Mouse (Mus musculus) embryo, embryonic 11.5 days (tissue): Measurements from ENCODE around the gene Pcdh9.

Experiments used
- DNase-seq: peaks from one replicate; pipeline ENCODE4 v3.0.0-alpha.2; 2012; ENCODE audit warnings: low read depth, low spot score

Gene Pcdh9

GRCm38 (mm10) chr14:93182606-93183491 is 707.6 kb downstream of the Pcdh9 start:
- no peak for DNase-seq

- DNase-seq: no peak
Measured at GRCm38 (mm10) chr14:93169201-93169600, 721.3 kb downstream of the Pcdh9 start.

- DNase-seq: no peak
Measured at GRCm38 (mm10) chr14:93168367-93168766, 722.1 kb downstream of the Pcdh9 start.

- no peak for DNase-seq
Measured at GRCm38 (mm10) chr14:93143414-93143813, 747.1 kb downstream of the Pcdh9 start.

GRCm38 (mm10) chr14:93142076-93142475 is 748.4 kb downstream of the Pcdh9 start:
- no peak for DNase-seq

GRCm38 (mm10) chr14:93126993-93127392 is 763.5 kb downstream of the Pcdh9 start:
- DNase-seq: no peak

- DNase-seq: no peak
Measured at GRCm38 (mm10) chr14:93102755-93103154, 787.7 kb downstream of the Pcdh9 start.

GRCm38 (mm10) chr14:93095081-93095480 is 795.4 kb downstream of the Pcdh9 start:
- no peak for DNase-seq

- no peak for DNase-seq
Measured at GRCm38 (mm10) chr14:93092806-93093205, 797.7 kb downstream of the Pcdh9 start.

- DNase-seq: no peak
Measured at GRCm38 (mm10) chr14:93085646-93086045, 804.8 kb downstream of the Pcdh9 start.

GRCm38 (mm10) chr14:93083140-93083539 is 807.3 kb downstream of the Pcdh9 start:
- no peak for DNase-seq

GRCm38 (mm10) chr14:93080910-93081309 is 809.6 kb downstream of the Pcdh9 start:
- DNase-seq: no peak

GRCm38 (mm10) chr14:93075761-93076160 is 814.7 kb downstream of the Pcdh9 start:
- DNase-seq: no peak

GRCm38 (mm10) chr14:93072346-93072745 is 818.1 kb downstream of the Pcdh9 start:
- DNase-seq: no peak

GRCm38 (mm10) chr14:93070140-93070539 is 820.3 kb downstream of the Pcdh9 start:
- no peak for DNase-seq

GRCm38 (mm10) chr14:93067411-93068336 is 822.8 kb downstream of the Pcdh9 start:
- DNase-seq: no peak

GRCm38 (mm10) chr14:93066732-93067410 is 823.6 kb downstream of the Pcdh9 start:
- DNase-seq: no peak

GRCm38 (mm10) chr14:93061824-93062620 is 828.5 kb downstream of the Pcdh9 start:
- no peak for DNase-seq

- no peak for DNase-seq
Measured at GRCm38 (mm10) chr14:93058799-93059198, 831.7 kb downstream of the Pcdh9 start.

GRCm38 (mm10) chr14:93055997-93056396 is 834.5 kb downstream of the Pcdh9 start:
- DNase-seq: no peak

GRCm38 (mm10) chr14:93040591-93040990 is 849.9 kb downstream of the Pcdh9 start:
- no peak for DNase-seq
